Mouse (Mus musculus): Measurements from ENCODE around the gene Nid2.

Nid2 gene

GRCm38 (mm10) chr14:19785797-19786588, 34.9 kb downstream of the Nid2 start:
- DNase-seq (ENCODE audit: extremely low spot score): no peak

- no peak for DNase-seq (ENCODE audit: extremely low spot score)
Measured at GRCm38 (mm10) chr14:19788443-19788842, 37.4 kb downstream of the Nid2 start.

GRCm38 (mm10) chr14:19794881-19795280, 43.8 kb downstream of the Nid2 start:
- DNase-seq (ENCODE audit: extremely low spot score): no peak

GRCm38 (mm10) chr14:19796541-19797304, 45.7 kb downstream of the Nid2 start:
- DNase-seq (ENCODE audit: extremely low spot score): no peak

- DNase-seq (ENCODE audit: extremely low spot score): no peak
Measured at GRCm38 (mm10) chr14:19800485-19800884, 49.4 kb downstream of the Nid2 start.

- DNase-seq (ENCODE audit: extremely low spot score): no peak
Measured at GRCm38 (mm10) chr14:19801474-19802215, 50.6 kb downstream of the Nid2 start.

- no peak for DNase-seq (ENCODE audit: extremely low spot score)
Measured at GRCm38 (mm10) chr14:19803222-19803621, 52.2 kb downstream of the Nid2 start.

GRCm38 (mm10) chr14:19803623-19804022, 52.6 kb downstream of the Nid2 start:
- DNase-seq (ENCODE audit: extremely low spot score): no peak

- DNase-seq (ENCODE audit: extremely low spot score): no peak
Measured at GRCm38 (mm10) chr14:19807339-19807738, 56.3 kb downstream of the Nid2 start.

GRCm38 (mm10) chr14:19807858-19808257, 56.8 kb downstream of the Nid2 start:
- DNase-seq (ENCODE audit: extremely low spot score): no peak

- DNase-seq (ENCODE audit: extremely low spot score): no peak
Measured at GRCm38 (mm10) chr14:19809934-19810333, 58.9 kb downstream of the Nid2 start.

GRCm38 (mm10) chr14:19813061-19813460, 62.0 kb downstream of the Nid2 start:
- no peak for DNase-seq (ENCODE audit: extremely low spot score)

GRCm38 (mm10) chr14:19817949-19818348, 66.9 kb downstream of the Nid2 start:
- DNase-seq (ENCODE audit: extremely low spot score): peak; percentile 69

- DNase-seq (ENCODE audit: extremely low spot score): no peak
Measured at GRCm38 (mm10) chr14:19821686-19822085, 70.6 kb downstream of the Nid2 start.

GRCm38 (mm10) chr14:19823321-19824142, 72.5 kb downstream of the Nid2 start, which contains the start of gene Rtraf:
Rtraf (minus strand) TSS chr14:19823824.
- peak; percentile 86 for DNase-seq (ENCODE audit: extremely low spot score)

- DNase-seq (ENCODE audit: extremely low spot score): no peak
Measured at GRCm38 (mm10) chr14:19825481-19825880, 74.4 kb downstream of the Nid2 start.

GRCm38 (mm10) chr14:19836289-19836688, 85.2 kb downstream of the Nid2 start:
- no peak for DNase-seq (ENCODE audit: extremely low spot score)

- peak; percentile 80 for DNase-seq (ENCODE audit: extremely low spot score)
Measured at GRCm38 (mm10) chr14:19839600-19840332, 88.7 kb downstream of the Nid2 start.

- no peak for DNase-seq (ENCODE audit: extremely low spot score)
Measured at GRCm38 (mm10) chr14:19853471-19853870, 102.4 kb downstream of the Nid2 start.

GRCm38 (mm10) chr14:19858279-19858678, 107.2 kb downstream of the Nid2 start:
- no peak for DNase-seq (ENCODE audit: extremely low spot score)
